Mouse (Mus musculus) CH12.LX (cell line): ENCODE measurements at regions not wholly inside any gene's neighbourhood (a gene's known extent, or its start where the extent isn't known, plus 50 kb on each side); places are given as distances from the start of the nearest gene placed in this dataset.
A peak's percentile ranks its signal among the peaks of the same experiment; 100 is the strongest.

Experiments used
- CTCF ChIP-seq, 2 experiments: IDR thresholded peaks in 1 of 2; conservative IDR thresholded peaks in 1 of 2; 2 replicates each; pipeline ENCODE4 v1.5.1; 2011 to 2012; ENCODE audit warnings: low read depth in 2 of 2, low read length in 2 of 2, improper control_type of control experiment in 1 of 2, inconsistent platforms in 1 of 2, mild to moderate bottlenecking in 1 of 2, moderate library complexity in 1 of 2
- ELF1 ChIP-seq: IDR thresholded peaks from 2 replicates; pipeline ENCODE4 v1.6.1; 2014; ENCODE audit warnings: low read depth, mild to moderate bottlenecking, inconsistent platforms, low read length, improper control_type of control experiment
- MEF2A ChIP-seq: IDR thresholded peaks from 2 replicates; pipeline ENCODE4 v1.6.1; 2014; ENCODE audit warnings: low read depth, mild to moderate bottlenecking, inconsistent platforms, low read length, improper control_type of control experiment, borderline replicate concordance
- MXI1 ChIP-seq: IDR thresholded peaks from 2 replicates; pipeline ENCODE4 v1.6.1; 2011; ENCODE audit warnings: mild to moderate bottlenecking, low read depth, low read length, improper control_type of control experiment
- NRF1 ChIP-seq: IDR thresholded peaks from 2 replicates; pipeline ENCODE4 v1.6.1; 2014; ENCODE audit warnings: low read depth, mild to moderate bottlenecking, inconsistent platforms, low read length, improper control_type of control experiment, moderate library complexity
- POLR2A ChIP-seq: IDR thresholded peaks from 2 replicates; pipeline ENCODE4 v1.6.1; 2011; ENCODE audit warnings: low read depth, mild to moderate bottlenecking, improper control_type of control experiment, low read length
- SMC3 ChIP-seq: IDR thresholded peaks from 2 replicates; pipeline ENCODE4 v1.6.1; 2011; ENCODE audit warnings: low read depth, low read length, improper control_type of control experiment
- UBTF ChIP-seq: IDR thresholded peaks from 2 replicates; pipeline ENCODE4 v1.6.1; 2012; ENCODE audit warnings: low read depth, mild to moderate bottlenecking, inconsistent platforms, low read length, improper control_type of control experiment, moderate library complexity

DNA sequence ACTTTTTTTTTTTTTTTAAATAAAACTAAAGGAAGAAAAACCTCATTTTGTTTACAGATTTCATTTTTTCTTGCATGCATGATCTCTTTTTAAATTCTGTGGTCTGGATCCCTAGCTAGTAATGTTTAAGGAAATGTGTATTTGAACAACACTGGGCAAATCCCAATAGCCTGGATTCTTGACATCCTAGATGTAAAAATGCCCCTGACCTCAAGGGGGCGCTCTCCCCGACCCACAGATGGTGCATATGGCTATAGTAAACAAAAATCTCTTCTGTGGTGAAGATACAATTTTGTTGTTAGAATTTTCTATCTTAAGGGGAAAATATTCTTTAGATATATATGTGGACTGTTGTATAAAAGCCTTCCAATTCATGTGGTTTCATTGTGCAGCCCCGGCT lies 67.1 kb upstream of the Trpm3 start:
- TF ChIP-seq SMC3 (peak; percentile 42), NRF1 (no peak), CTCF (conservative IDR thresholded peaks at IDR 0.05 in 1 of 2, IDR thresholded peaks at IDR 0.05 in 1 of 2; ENCODE audit: low read depth in 2 of 2, low read length in 2 of 2) (peak; percentile 65 to 68), MEF2A (no peak), POLR2A (no peak), ELF1 (no peak), UBTF (no peak), MXI1 (no peak)
